Mouse (Mus musculus) intestine, postnatal 0 days (tissue): ENCODE results near the gene Plcb4. TPM values are rescaled to one million over a fixed set of nuclear protein-coding genes. Genes with fewer than 3 reads are reported as not detected.

ENCODE experiments used
- ATAC-seq: fragments of 200-750 bp; cut with Nextera tagmentation; 2 replicates; pipeline ENCODE4 v1.8.0; 2017; ENCODE audit warnings: mild to moderate bottlenecking, moderate TSS enrichment, moderate library complexity
- H3K27ac ChIP-seq: fragments of 300-500 bp; sonication (generic); 2 replicates; pipeline ENCODE4 v1.5.1; 2014; ENCODE audit warnings: mild to moderate bottlenecking, low read depth, low read length, moderate library complexity
- H3K27me3 ChIP-seq: fragments of 300-500 bp; sonication (generic); replicated peaks from 2 replicates; pipeline ENCODE4 v1.6.1; 2014; ENCODE audit warnings: low read length, mixed read lengths; ENCODE audit not compliant: control insufficient read depth, insufficient read depth
- H3K36me3 ChIP-seq: fragments of 300-500 bp; sonication (generic); 2 replicates; pipeline ENCODE4 v1.6.1; 2014; ENCODE audit warnings: mild to moderate bottlenecking, moderate library complexity; ENCODE audit not compliant: control insufficient read depth, insufficient read depth
- H3K4me1 ChIP-seq: fragments of 300-500 bp; sonication (generic); replicated peaks from 2 replicates; pipeline ENCODE4 v1.6.1; 2014; ENCODE audit warnings: antibody characterized with exemption, low read length, mixed read lengths; ENCODE audit not compliant: control insufficient read depth, insufficient read depth
- H3K4me2 ChIP-seq: fragments of 300-500 bp; sonication (generic); replicated peaks from 2 replicates; pipeline ENCODE4 v1.6.1; 2014; ENCODE audit warnings: low read depth, mild to moderate bottlenecking, moderate library complexity
- H3K4me3 ChIP-seq: fragments of 300-500 bp; sonication (generic); 2 replicates; pipeline ENCODE4 v1.5.1; 2014; ENCODE audit warnings: low read depth, low read length
- H3K9ac ChIP-seq: fragments of 300-500 bp; sonication (generic); 2 replicates; pipeline ENCODE4 v1.6.1; 2014; ENCODE audit warnings: mild to moderate bottlenecking, low read depth, low read length
- H3K9me3 ChIP-seq: fragments of 300-500 bp; sonication (generic); 2 replicates; pipeline ENCODE4 v1.6.1; 2016; ENCODE audit warnings: mixed run types; ENCODE audit not compliant: control insufficient read depth
- CTCF ChIP-seq: sonication (generic); IDR thresholded peaks from 2 replicates; pipeline ENCODE4 v1.5.1; 2016; ENCODE audit warnings: low read depth, mild to moderate bottlenecking, control low read depth, antibody characterized with exemption, moderate library complexity
- WGBS: fragments of 180-500 bp; shearing (Covaris S2); extraction: QIAGEN DNeasy Blood & Tissue Kit; methylation state at CpG from one replicate; pipeline ENCODE4 v1.1.7; 2014; 5-methylcytosine and 5-hydroxymethylcytosine counted together
- polyA plus RNA-seq: library from polyadenylated mRNA; unstranded; fragments of >200 nt; fragmentation: Nextera tagmentation; extraction: Ambion mirVana; gene quantifications from 2 replicates; pipeline ENCODE4 v1.2.1, GENCODE M21; 2015

The Plcb4 gene
- polyA plus RNA-seq, 1 experiment from 2014 or later, result 5.5 TPM

- no peak for TF ChIP-seq CTCF
- Histone ChIP-seq H3K4me2 (no peak overlapping the region), H3K4me1 (no peaks in the 10 kb centered on the region), H3K27ac (no peak overlapping the region), H3K4me3 (no peak overlapping the region), H3K9ac (no peak overlapping the region), H3K36me3 (no peaks in the 10 kb centered on the region), H3K9me3 (no peaks in the 10 kb centered on the region), H3K27me3 (no peaks in the 10 kb centered on the region)
- 77% methylated on average over 6 of the region's 6 CpGs for WGBS
- ATAC-seq, result no peak
Observed at GRCm38 (mm10) chr2:135759499-135760095, 100.8 kb downstream of the Plcb4 start.

GRCm38 (mm10) chr2:135761226-135761802 lies 102.5 kb downstream of the Plcb4 start:
- no peak overlapping the region for H3K4me2 ChIP-seq
- H3K27ac ChIP-seq, result no peak overlapping the region
- whole genome bisulfite sequencing, result 75% methylated on average over 8 of the region's 8 CpGs
- H3K36me3 ChIP-seq, result no peaks in the 10 kb centered on the region
- no peak for ATAC-seq
- H3K4me1 ChIP-seq, result no peaks in the 10 kb centered on the region
- H3K27me3 ChIP-seq, result no peaks in the 10 kb centered on the region
- H3K9ac ChIP-seq, result no peak overlapping the region
- TF ChIP-seq CTCF, result no peak
- H3K4me3 ChIP-seq, result no peak overlapping the region
- no peaks in the 10 kb centered on the region for H3K9me3 ChIP-seq

- no peak overlapping the region for H3K4me3 ChIP-seq
- ATAC-seq, result no peak
- no peaks in the 10 kb centered on the region for H3K27me3 ChIP-seq
- no peak overlapping the region for H3K27ac ChIP-seq
- H3K9ac ChIP-seq, result no peak overlapping the region
- no peaks in the 10 kb centered on the region for H3K36me3 ChIP-seq
- no peak overlapping the region for H3K4me2 ChIP-seq
- TF ChIP-seq CTCF, result no peak
- H3K9me3 ChIP-seq, result no peaks in the 10 kb centered on the region
- WGBS, result 54% methylated on average over 8 of the region's 8 CpGs
- H3K4me1 ChIP-seq, result no peaks in the 10 kb centered on the region
Observed at GRCm38 (mm10) chr2:135764706-135765105, 105.9 kb downstream of the Plcb4 start.

GRCm38 (mm10) chr2:135766471-135767063 lies 107.8 kb downstream of the Plcb4 start:
- no peaks in the 10 kb centered on the region for H3K4me1 ChIP-seq
- H3K9me3 ChIP-seq, result no peaks in the 10 kb centered on the region
- WGBS, result 54% methylated on average over 6 of the region's 6 CpGs
- H3K36me3 ChIP-seq, result no peaks in the 10 kb centered on the region
- H3K27ac ChIP-seq, result no peak overlapping the region
- peak; percentile 63 for ATAC-seq
- no peak overlapping the region for H3K9ac ChIP-seq
- H3K4me3 ChIP-seq, result no peak overlapping the region
- no peak overlapping the region for H3K4me2 ChIP-seq
- no peak for TF ChIP-seq CTCF
- H3K27me3 ChIP-seq, result no peaks in the 10 kb centered on the region

GRCm38 (mm10) chr2:135767535-135767934 lies 108.7 kb downstream of the Plcb4 start:
- Histone ChIP-seq H3K4me1 (no peaks in the 10 kb centered on the region), H3K36me3 (no peaks in the 10 kb centered on the region), H3K27ac (no peak overlapping the region), H3K9ac (no peak overlapping the region), H3K9me3 (no peaks in the 10 kb centered on the region), H3K4me2 (no peak overlapping the region), H3K27me3 (no peaks in the 10 kb centered on the region), H3K4me3 (no peak overlapping the region)
- ATAC-seq, result no peak
- no peak for TF ChIP-seq CTCF
- WGBS, result 87% methylated on average over 5 of the region's 5 CpGs

GRCm38 (mm10) chr2:135769701-135770100 lies 110.9 kb downstream of the Plcb4 start:
- no peaks in the 10 kb centered on the region for H3K9me3 ChIP-seq
- no peak for ATAC-seq
- H3K4me1 ChIP-seq, result no peaks in the 10 kb centered on the region
- H3K4me3 ChIP-seq, result no peak overlapping the region
- H3K9ac ChIP-seq, result no peak overlapping the region
- no peak overlapping the region for H3K27ac ChIP-seq
- 77% methylated on average over 8 of the region's 8 CpGs for WGBS
- H3K27me3 ChIP-seq, result no peaks in the 10 kb centered on the region
- no peak for TF ChIP-seq CTCF
- no peaks in the 10 kb centered on the region for H3K36me3 ChIP-seq
- H3K4me2 ChIP-seq, result no peak overlapping the region
